Mouse (Mus musculus): ENCODE measurements around the gene Ptprd.
A peak's percentile ranks its signal among the peaks of the same experiment; 100 is the strongest.

Gene Ptprd

DNA sequence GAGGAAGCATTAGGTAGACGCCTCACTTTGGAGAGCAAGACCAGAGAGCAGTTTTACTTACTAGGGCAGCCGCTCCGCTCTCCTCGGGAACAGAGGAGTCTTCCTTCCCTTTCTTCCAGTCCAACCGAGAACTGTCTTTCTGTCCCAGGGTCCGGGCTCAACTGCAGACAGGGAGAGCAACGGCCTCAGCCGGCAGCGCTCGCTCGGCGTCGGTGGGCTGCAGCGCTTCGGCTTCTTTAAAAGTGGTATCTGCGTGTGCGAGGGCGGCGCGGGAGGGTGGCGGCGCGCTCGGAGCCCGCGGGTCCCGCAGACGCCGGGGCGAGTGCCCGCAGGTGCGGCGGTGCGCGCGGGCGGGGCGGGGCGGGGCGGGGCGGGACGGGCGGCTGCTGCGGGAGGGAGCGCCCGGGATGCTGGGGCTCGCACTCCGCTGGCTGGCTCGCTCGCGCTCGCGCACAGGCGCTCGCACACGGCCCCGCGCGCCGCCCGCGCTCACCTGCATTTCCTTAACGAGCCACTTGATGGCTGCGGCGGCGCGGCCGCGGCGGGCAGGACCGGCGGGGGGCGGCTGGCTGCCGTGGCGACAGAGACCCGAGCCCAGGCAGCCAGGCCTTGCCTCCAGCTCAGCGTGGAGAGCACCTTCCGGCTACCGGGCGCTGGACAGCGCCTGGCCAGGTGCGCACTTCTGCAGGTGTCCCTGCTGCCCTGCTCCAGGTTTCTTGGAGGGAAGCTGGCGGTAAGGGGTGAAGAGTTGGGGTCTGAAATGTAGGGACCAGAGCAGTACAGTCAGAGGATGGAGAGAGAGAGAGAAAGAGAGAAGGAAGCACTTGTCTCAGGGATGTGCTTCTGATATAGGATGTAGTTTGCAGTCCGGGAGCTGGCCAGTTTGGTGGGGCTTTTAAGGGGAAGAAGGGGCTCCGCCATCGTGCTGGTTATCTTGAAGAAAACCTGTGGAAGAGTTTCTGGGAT, at the start of gene Ptprd:
Gene Ptprd (minus strand): TSS at position 433 of the 966 bp plus-strand sequence.
- no peak for DNase-seq (ENCODE audit: low read depth, low spot score)

GRCm38 (mm10) chr4:78235820-78236219, 24.1 kb upstream of the Ptprd start:
- peak; percentile 91 for DNase-seq (ENCODE audit: low read depth, low spot score)

DNA sequence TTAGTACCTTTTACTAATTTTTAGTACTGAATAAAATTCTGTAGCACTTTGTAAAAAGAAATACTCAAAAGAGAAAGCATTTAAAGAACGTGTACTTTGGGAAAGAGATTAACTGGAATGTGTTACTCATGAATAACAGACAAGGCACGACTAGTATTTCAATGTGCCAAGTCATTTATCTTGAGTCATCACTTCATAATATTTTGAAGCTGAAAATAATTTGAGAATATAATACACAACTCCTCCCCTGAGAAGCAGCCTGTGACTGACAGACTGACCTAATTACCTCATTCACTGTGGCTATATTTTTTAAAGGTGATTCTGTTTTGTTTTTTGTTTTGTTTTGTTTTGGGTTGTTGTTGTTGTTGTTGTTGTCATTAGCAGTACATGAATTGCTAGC, 23.6 kb upstream of the Ptprd start:
- peak; percentile 85 for DNase-seq (ENCODE audit: low read depth, low spot score)

DNA sequence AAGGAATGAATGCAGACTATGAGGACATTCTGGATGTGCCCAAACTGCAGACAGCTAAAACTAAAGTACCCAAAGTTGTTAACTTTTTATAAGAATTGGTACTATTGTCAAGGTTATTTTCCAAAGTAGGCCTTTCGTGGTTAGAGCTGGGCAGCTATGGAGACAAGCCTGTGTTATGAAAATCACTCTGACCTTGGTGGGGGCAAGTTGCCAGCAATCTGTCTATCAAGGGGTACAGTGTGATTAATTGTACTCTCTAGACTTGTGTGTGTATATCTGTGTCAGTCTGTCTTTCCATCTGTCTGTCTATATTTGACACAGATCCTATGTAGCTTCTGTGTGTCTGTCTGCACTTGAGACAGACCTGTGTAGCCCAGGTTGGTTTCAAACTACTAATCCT, 22.9 kb upstream of the Ptprd start:
- DNase-seq (ENCODE audit: low read depth, low spot score): peak; percentile 67

- no peak for DNase-seq (ENCODE audit: low read depth, low spot score)
These were observed 2.2 kb upstream of the Ptprd start for GRCm38 (mm10) chr4:78213949-78214348.

DNA sequence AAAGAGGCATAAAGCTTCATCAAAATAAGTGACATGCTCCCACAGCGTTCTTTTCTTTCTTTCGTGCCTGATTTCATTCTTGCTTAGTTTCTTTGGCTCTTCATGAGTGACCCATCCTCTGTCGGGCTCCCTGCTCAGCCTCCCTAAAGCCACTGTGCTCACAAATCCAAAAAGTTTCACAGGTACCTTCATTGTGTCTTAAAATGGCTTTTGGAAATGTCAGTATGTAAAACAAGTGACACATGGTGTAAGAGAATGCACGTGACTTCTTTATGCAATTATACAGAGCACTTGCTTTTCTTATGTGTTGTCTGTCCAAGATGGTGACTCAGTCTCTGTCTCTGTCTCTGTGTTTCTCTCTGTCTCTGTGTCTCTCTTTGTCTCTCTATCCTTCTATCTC, 1.2 kb upstream of the Ptprd start:
- DNase-seq (ENCODE audit: low read depth, low spot score): no peak

GRCm38 (mm10) chr4:78210878-78211528, 758 bp downstream of the Ptprd start:
- DNase-seq (ENCODE audit: low read depth, low spot score): no peak

DNA sequence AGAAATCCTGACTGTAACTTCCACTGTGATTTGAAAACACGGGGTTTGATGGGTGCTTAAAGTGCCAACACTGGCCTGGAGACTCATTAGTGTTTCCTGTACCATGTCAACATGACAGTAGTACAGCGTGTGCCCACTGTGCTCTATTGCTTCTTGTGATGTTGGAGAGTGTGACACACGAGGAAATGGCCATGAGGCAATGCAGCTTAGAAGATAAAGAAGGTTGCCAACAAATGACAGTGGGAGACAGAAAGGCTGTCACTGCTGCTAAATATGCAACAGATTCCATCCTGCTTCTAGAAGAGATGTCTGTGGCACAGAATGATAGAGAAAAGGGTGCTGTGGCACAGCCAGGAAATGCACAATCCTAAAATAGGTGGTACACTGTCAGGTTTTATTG, 6.7 kb downstream of the Ptprd start:
- DNase-seq (ENCODE audit: low read depth, low spot score): no peak

DNA sequence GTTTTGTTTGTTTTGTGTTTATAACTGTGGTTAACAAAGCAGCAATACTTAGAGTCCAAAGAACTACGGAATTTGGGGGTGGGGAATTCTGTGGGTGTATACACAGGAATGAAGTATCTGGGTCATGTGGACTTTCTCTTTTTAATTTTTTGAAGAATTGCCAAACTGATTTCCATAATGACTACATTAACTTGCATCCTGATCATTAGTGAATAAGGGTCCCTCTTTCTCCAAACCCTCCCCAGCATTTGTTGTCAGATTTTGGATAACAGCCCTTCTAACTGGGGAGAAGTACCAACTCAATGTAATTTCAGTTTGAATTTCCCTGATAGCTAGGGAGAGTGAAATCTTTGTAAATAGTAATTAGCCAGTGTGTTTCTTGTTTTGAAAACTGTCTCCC, 43.3 kb downstream of the Ptprd start:
- DNase-seq (ENCODE audit: low read depth, low spot score): no peak

DNA sequence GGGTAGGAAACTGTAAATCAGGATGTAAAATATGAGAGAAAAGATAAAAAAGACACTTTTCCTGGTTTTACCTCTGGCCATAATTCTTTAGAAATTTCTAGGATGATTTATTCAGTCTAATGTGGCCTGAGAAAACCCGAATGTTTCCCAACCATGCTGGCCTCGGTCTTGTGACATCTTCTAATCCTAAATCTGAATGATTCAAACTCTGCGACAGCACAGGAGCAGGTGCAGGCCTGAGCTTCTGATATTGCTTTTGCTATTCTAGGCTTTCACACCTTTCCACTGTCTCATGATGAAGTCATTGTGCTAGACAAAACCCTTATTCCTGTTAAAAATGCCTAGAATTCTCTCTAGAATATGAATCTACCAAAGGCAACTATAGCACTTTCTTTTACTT, 51.3 kb downstream of the Ptprd start:
- no peak for DNase-seq (ENCODE audit: low read depth, low spot score)

- DNase-seq (ENCODE audit: low read depth, low spot score): peak; percentile 14
These were observed 61.2 kb downstream of the Ptprd start for GRCm38 (mm10) chr4:78150561-78150960.

GRCm38 (mm10) chr4:78142767-78143148, 69.0 kb downstream of the Ptprd start:
- DNase-seq (ENCODE audit: low read depth, low spot score): no peak

DNA sequence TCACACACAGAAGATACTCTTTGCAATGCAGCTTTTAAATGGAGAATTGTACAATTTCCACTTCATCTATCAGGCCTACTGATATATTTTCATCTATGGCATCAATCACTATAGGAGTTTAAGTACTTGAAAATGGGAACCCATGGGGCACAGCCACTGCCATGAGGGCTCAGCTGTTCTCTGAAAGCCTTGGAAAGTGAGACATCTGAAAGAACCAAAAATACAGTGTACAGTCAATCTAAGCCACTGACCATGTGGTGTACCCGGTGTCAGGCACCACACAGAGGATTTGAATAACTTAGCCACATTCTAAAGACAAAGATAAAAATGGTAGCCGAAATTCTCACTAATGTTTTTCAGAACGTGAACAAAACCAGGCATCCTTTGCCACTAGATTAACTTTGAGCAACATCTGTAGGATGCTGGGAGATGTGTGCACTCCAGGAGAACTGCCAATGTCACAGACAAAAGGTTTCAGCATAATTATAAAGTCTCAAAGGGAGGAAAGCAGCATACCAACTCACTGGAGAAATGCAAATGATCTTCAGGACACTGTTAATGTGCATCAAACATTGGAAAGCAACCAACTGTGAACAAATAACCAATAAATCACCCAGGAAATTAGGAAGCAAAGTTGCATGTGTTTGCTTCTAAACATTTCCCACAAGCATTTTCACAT, 69.5 kb downstream of the Ptprd start:
- DNase-seq (ENCODE audit: low read depth, low spot score): no peak

GRCm38 (mm10) chr4:78110898-78111297, 100.9 kb downstream of the Ptprd start:
- DNase-seq (ENCODE audit: low read depth, low spot score): no peak

- DNase-seq (ENCODE audit: low read depth, low spot score): no peak
These were observed 114.2 kb downstream of the Ptprd start for GRCm38 (mm10) chr4:78097526-78097925.

- DNase-seq (ENCODE audit: low read depth, low spot score): no peak
These were observed 129.0 kb downstream of the Ptprd start for GRCm38 (mm10) chr4:78082744-78083143.

GRCm38 (mm10) chr4:78077499-78077898, 134.3 kb downstream of the Ptprd start:
- DNase-seq (ENCODE audit: low read depth, low spot score): no peak

DNA sequence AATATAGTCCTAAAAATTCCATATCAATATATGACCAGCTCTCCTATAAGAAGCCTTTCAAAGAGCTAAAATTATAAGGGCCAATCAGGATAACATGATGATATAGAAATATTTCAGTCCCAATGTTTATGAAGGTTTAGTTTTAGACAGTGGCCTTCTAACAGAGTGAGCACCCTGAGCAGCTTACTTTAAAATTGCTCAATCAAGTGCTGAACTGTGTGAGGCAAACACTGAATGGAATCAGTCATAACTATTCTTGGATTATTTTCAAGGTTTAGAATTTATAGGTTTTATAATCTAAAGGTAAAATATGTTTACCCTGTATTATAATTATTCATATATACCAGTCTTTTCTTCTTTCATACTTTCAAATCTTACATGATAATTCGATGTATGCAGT, 134.7 kb downstream of the Ptprd start:
- DNase-seq (ENCODE audit: low read depth, low spot score): no peak

GRCm38 (mm10) chr4:78038401-78038800, 173.4 kb downstream of the Ptprd start:
- DNase-seq (ENCODE audit: low read depth, low spot score): no peak

DNA sequence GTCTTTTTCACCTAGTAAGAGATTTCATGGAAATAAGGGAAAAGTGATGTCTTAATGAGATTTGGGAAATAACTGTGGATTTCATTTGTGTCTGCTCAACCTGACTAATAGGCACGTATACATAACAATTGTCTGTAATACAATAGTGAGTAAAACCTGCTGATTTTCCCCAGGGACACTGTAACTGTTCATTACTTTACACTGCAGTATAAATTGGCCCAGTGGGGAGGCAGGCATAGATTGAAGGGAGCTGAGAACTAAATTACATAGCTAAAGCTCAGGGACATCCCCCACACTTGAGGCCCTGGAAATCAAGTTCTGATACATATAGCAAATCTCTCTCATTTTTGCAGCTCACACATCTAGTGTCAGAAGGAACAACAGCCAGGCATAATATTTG, 209.7 kb downstream of the Ptprd start:
- DNase-seq (ENCODE audit: low read depth, low spot score): no peak

DNA sequence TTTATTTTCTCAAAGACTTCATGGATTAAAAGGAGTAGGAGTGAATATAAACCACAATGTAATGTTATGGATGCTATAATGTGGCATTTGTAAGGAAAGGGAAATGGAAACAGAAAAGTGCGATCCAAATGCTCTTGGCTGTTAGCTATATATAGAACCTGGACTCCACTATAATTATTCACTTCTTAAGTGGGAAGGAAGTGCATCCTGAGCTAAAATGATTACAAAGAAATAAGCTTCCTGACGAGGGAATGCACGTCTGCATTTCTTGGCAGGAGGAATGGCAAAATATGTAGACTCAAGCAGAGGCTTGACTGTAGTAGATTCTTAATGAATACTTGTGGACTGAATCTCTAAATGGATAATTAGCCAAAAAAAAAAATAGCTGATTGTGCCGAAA, 219.1 kb downstream of the Ptprd start:
- no peak for DNase-seq (ENCODE audit: low read depth, low spot score)

- DNase-seq (ENCODE audit: low read depth, low spot score): no peak
These were observed 229.7 kb downstream of the Ptprd start for GRCm38 (mm10) chr4:77982094-77982493.
